Comparison of ENCODE assay signal across 8 mouse cellular contexts in genomic region chr2:165992270-165993172, GRCm38 (mm10). TPM values are rescaled to one million over a fixed set of nuclear protein-coding genes. Genes with fewer than 3 reads are reported as not detected.
DNase-seq lines count a peak whose midpoint lies in the region; ATAC-seq and TF ChIP-seq lines count a peak whose summit lies in the region.

Gene Ncoa3 (plus strand): TSS chr2:165992636.

- H3K9me3 ChIP-seq in CH12.LX (replicated peaks; ENCODE audit: low read length) = peaks cover 4% of the 10 kb centered on the region
- H3K9me3 ChIP-seq in forebrain, embryonic 13.5 days (replicated peaks) = no peaks in the 10 kb centered on the region
- no peaks in the 10 kb centered on the region for H3K9me3 ChIP-seq in liver, postnatal 0 days (ENCODE audit: low read length)
- H3K9me3 ChIP-seq in neural tube, embryonic 14.5 days (ENCODE audit: control insufficient read depth, low read length) = no peaks in the 10 kb centered on the region

- H3K79me2 ChIP-seq in CH12.LX (replicated peaks; ENCODE audit: control insufficient read depth, extremely low read depth, insufficient read depth, poor library complexity, severe bottlenecking) = peaks cover 45% of the 10 kb centered on the region

- in situ Hi-C loops in CH12.LX (cut with MboI; ENCODE audit: low pct_ligation_motif_present, low pct_unique_long_range_greater_than_20kb, low sequenced_read_pairs) = no loop called here

- TF ChIP-seq EP300 in CH12.LX (IDR thresholded peaks at IDR 0.05; ENCODE audit: low read length) = 0 out of 2 replicates have a peak, but pooled peaks have one; percentile 13
- no peak for TF ChIP-seq EP300 in liver, postnatal 0 days (IDR thresholded peaks at IDR 0.05; ENCODE audit: low read depth)

- peaks cover 0 to 7% of the 10 kb centered on the region in 2 experiments for H3K36me3 ChIP-seq in CH12.LX (replicated peaks in 1 of 2; ENCODE audit: control insufficient read depth in 1 of 2, insufficient read depth in 1 of 2, low read length in 1 of 2)
- peaks cover 3% of the 10 kb centered on the region; the same call in 1 of the 2 replicates for H3K36me3 ChIP-seq in forebrain, embryonic 13.5 days (ENCODE audit: poor library complexity, severe bottlenecking)
- H3K36me3 ChIP-seq in liver, postnatal 0 days (replicated peaks; ENCODE audit: insufficient read depth, low read length) = no peaks in the 10 kb centered on the region
- no peaks in the 10 kb centered on the region for H3K36me3 ChIP-seq in neural tube, embryonic 14.5 days (ENCODE audit: control insufficient read depth, insufficient read depth, low read length)

- peak within 1 kb of the TSS; percentile 86 to 99 (median 98) for H3K4me3 ChIP-seq in CH12.LX (replicated peaks in 1 of 3; ENCODE audit: low read depth in 2 of 3, low read length in 2 of 3, poor library complexity in 1 of 3)
- H3K4me3 ChIP-seq in forebrain, embryonic 13.5 days = peak within 1 kb of the TSS; percentile 94
- H3K4me3 ChIP-seq in liver, postnatal 0 days (ENCODE audit: low read depth, low read length) = peak within 1 kb of the TSS; percentile 95
- peak within 1 kb of the TSS; percentile 81 for H3K4me3 ChIP-seq in neural tube, embryonic 14.5 days (ENCODE audit: low read depth, low read length)

- H3K4me2 ChIP-seq in CH12.LX (ENCODE audit: insufficient read depth, low read depth, poor library complexity, severe bottlenecking) = peak within 1 kb of the TSS; percentile 79
- peak within 1 kb of the TSS; percentile 96 for H3K4me2 ChIP-seq in forebrain, embryonic 13.5 days
- peak within 1 kb of the TSS; percentile 94 for H3K4me2 ChIP-seq in liver, postnatal 0 days (ENCODE audit: low read depth, low read length)
- peak within 1 kb of the TSS; percentile 83 for H3K4me2 ChIP-seq in neural tube, embryonic 14.5 days (ENCODE audit: low read depth, low read length)

- H3K27ac ChIP-seq in CH12.LX (ENCODE audit: insufficient read depth, low read depth) = peak within 1 kb of the TSS; percentile 62
- H3K27ac ChIP-seq in forebrain, embryonic 13.5 days = peak within 1 kb of the TSS; percentile 77
- H3K27ac ChIP-seq in liver, postnatal 0 days (ENCODE audit: low read depth) = peak within 1 kb of the TSS; percentile 80
- peak within 1 kb of the TSS; percentile 85 for H3K27ac ChIP-seq in neural tube, embryonic 14.5 days (ENCODE audit: low read depth, low read length)

- peak within 1 kb of the TSS; percentile 95 for H3K9ac ChIP-seq in CH12.LX (ENCODE audit: insufficient read depth, low read depth)
- H3K9ac ChIP-seq in forebrain, embryonic 13.5 days = peak within 1 kb of the TSS; percentile 95
- peak within 1 kb of the TSS; percentile 97 for H3K9ac ChIP-seq in liver, postnatal 0 days (replicated peaks)
- peak within 1 kb of the TSS; percentile 89 for H3K9ac ChIP-seq in neural tube, embryonic 14.5 days (replicated peaks; ENCODE audit: low read depth, low read length)

- intact Hi-C loops in heart, postnatal 10 days (cut with DNase I) = loop anchor here (5.0 kb wide), 1 partner anchor 55 kb away; no protein-coding TSS in a partner anchor

- peak; percentile 95 for TF ChIP-seq POLR2A in CH12.LX (IDR thresholded peaks at IDR 0.05; ENCODE audit: low read depth, low read length)

- no peak for TF ChIP-seq RAD21 in CH12.LX (IDR thresholded peaks at IDR 0.05; ENCODE audit: low read depth, low read length)

- H3K27me3 ChIP-seq in CH12.LX (replicated peaks) = no peaks in the 10 kb centered on the region
- no peaks in the 10 kb centered on the region for H3K27me3 ChIP-seq in forebrain, embryonic 13.5 days
- H3K27me3 ChIP-seq in liver, postnatal 0 days (ENCODE audit: insufficient read depth, low read length) = 0 out of 2 replicates have a peak, but pooled peaks cover 3% of the 10 kb centered on the region
- H3K27me3 ChIP-seq in neural tube, embryonic 14.5 days (ENCODE audit: control insufficient read depth, insufficient read depth, low read length) = no peaks in the 10 kb centered on the region

- peak; percentile 98 for ATAC-seq in forebrain, embryonic 13.5 days
- ATAC-seq in liver, postnatal 0 days = peak; percentile 99
- peak; percentile 91 for ATAC-seq in neural tube, embryonic 14.5 days (ENCODE audit: low read depth)

- WGBS in forebrain, embryonic 13.5 days = 4% methylated on average over 68 of the region's 103 CpGs
- WGBS in large intestine, adult 2 months = 1% methylated on average over 98 of the region's 103 CpGs
- 1% methylated on average over 88 of the region's 103 CpGs for WGBS in liver, postnatal 0 days (ENCODE audit: insufficient replicate concordance)
- WGBS in neural tube, embryonic 14.5 days = 3% methylated on average over 72 of the region's 103 CpGs

- TF ChIP-seq CTCF in CH12.LX (conservative IDR thresholded peaks at IDR 0.05 in 1 of 2, IDR thresholded peaks at IDR 0.05 in 1 of 2; ENCODE audit: low read depth in 2 of 2, low read length in 2 of 2) = no peak
- TF ChIP-seq CTCF in liver, postnatal 0 days (IDR thresholded peaks at IDR 0.05; ENCODE audit: low read depth) = no peak

- dilution Hi-C loops in CH12.LX (cut with MboI; ENCODE audit: extremely low pct_ligation_motif_present, extremely low pct_unique_long_range_greater_than_20kb, low sequenced_read_pairs) = no loop called here

- DNase-seq in CH12.LX (ENCODE audit: extremely low read depth) = peak; percentile 86
- DNase-seq in c-Kit-positive CD71-positive TER-119-positive erythroid progenitor cells, embryonic 14.5 days (ENCODE audit: low spot score) = peak; percentile 88
- DNase-seq in heart, postnatal 10 days = peak; percentile 94
- DNase-seq in large intestine, adult 2 months (ENCODE audit: low read depth, low spot score) = peak; percentile 64
- DNase-seq in liver, postnatal 0 days = peak; percentile 94
- DNase-seq in testis, postnatal 10 days (ENCODE audit: low spot score) = peak; percentile 97

- peaks cover 0 to 32% of the 10 kb centered on the region in 2 experiments; a peak in 3 of 4 replicates for H3K4me1 ChIP-seq in CH12.LX (ENCODE audit: control insufficient read depth in 1 of 2, insufficient read depth in 2 of 2)
- H3K4me1 ChIP-seq in forebrain, embryonic 13.5 days = peaks cover 17% of the 10 kb centered on the region
- 0 out of 2 replicates have a peak, but pooled peaks cover 9% of the 10 kb centered on the region for H3K4me1 ChIP-seq in liver, postnatal 0 days (ENCODE audit: insufficient read depth)
- H3K4me1 ChIP-seq in neural tube, embryonic 14.5 days (ENCODE audit: control insufficient read depth, insufficient read depth, low read length) = peaks cover 8% of the 10 kb centered on the region

TF ChIP-seq in CH12.LX, 34 proteins besides CTCF, POLR2A, EP300 and RAD21 (continues in another document):
- TF ChIP-seq TCF12 (IDR thresholded peaks at IDR 0.05; ENCODE audit: low read depth, low read length) (peak; percentile 82), PAX5 (IDR thresholded peaks at IDR 0.05; ENCODE audit: low read length) (no peak), SMC3 (IDR thresholded peaks at IDR 0.05; ENCODE audit: low read depth, low read length) (no peak; the same call in none of the 2 replicates), MAX (IDR thresholded peaks at IDR 0.05; ENCODE audit: low read length) (no peak; the same call in 1 of the 2 replicates), MYC (IDR thresholded peaks at IDR 0.05; ENCODE audit: low read depth, low read length) (no peak), NELFE (IDR thresholded peaks at IDR 0.05; ENCODE audit: low read depth, low read length) (peak; percentile 97), CHD1 (IDR thresholded peaks at IDR 0.05; ENCODE audit: low read depth, low read length) (no peak; the same call in 1 of the 2 replicates), NRF1 (IDR thresholded peaks at IDR 0.05; ENCODE audit: low read depth, low read length) (peak; percentile 59; the same call in 1 of the 2 replicates), IRF4 (IDR thresholded peaks at IDR 0.05; ENCODE audit: low read depth, low read length) (peak; percentile 3; the same call in 1 of the 2 replicates), ZKSCAN1 (IDR thresholded peaks at IDR 0.05; ENCODE audit: borderline replicate concordance, low read depth, low read length) (no peak), E2F4 (IDR thresholded peaks at IDR 0.05; ENCODE audit: insufficient replicate concordance, low read depth, low read length) (no peak), USF2 (conservative IDR thresholded peaks at IDR 0.05; ENCODE audit: low read depth, low read length) (no peak), BHLHE40 (IDR thresholded peaks at IDR 0.05; ENCODE audit: low read depth, low read length) (peak; percentile 12; the same call in 1 of the 2 replicates), USF1 (IDR thresholded peaks at IDR 0.05; ENCODE audit: low read depth, low read length) (no peak), UBTF (IDR thresholded peaks at IDR 0.05; ENCODE audit: low read depth, low read length) (peak; percentile 79; the same call in 1 of the 2 replicates), ELF1 (IDR thresholded peaks at IDR 0.05; ENCODE audit: low read depth, low read length) (peak; percentile 61), KAT2A (IDR thresholded peaks at IDR 0.05; ENCODE audit: insufficient replicate concordance, low read length) (peak; percentile 85; the same call in 1 of the 2 replicates), ZNF384 (IDR thresholded peaks at IDR 0.05; ENCODE audit: low read depth, low read length) (no peak), ETS1 (conservative IDR thresholded peaks at IDR 0.05; ENCODE audit: low read depth, low read length) (no peak), JUN (IDR thresholded peaks at IDR 0.05; ENCODE audit: insufficient read depth, low read depth, low read length) (no peak), POLR2AphosphoS2 (IDR thresholded peaks at IDR 0.05; ENCODE audit: low read depth, low read length) (peak; percentile 60; the same call in 1 of the 2 replicates), TBP (conservative IDR thresholded peaks at IDR 0.05; ENCODE audit: low read depth, low read length) (0 out of 2 replicates have a peak, but pooled peaks have one; percentile 25), RCOR1 (conservative IDR thresholded peaks at IDR 0.05; ENCODE audit: low read depth, low read length) (no peak), MAFK (IDR thresholded peaks at IDR 0.05; ENCODE audit: insufficient replicate concordance, low read length) (no peak; the same call in 1 of the 2 replicates), MEF2A (IDR thresholded peaks at IDR 0.05; ENCODE audit: borderline replicate concordance, low read depth, low read length) (peak; percentile 51; the same call in 1 of the 2 replicates)

RNA-seq across cellular contexts. Expression of gene Ncoa3, which starts in this region (rescaled TPM):
- total RNA-seq in CH12.LX (2012; rRNA removed) (17.1 and 19.0 TPM in 2 replicates), CH12.LX (2014; rRNA removed) (11.3 and 13.4 TPM in 2 replicates)
- polyA plus RNA-seq in CH12.LX (2012; ENCODE audit: insufficient read length, low read depth) = 21.0 and 21.9 TPM in 2 replicates
- 9.1 and 9.7 TPM in 2 replicates for polyA plus RNA-seq in forebrain, embryonic 13.5 days (2015; fragmentation: Nextera tagmentation; extraction: Ambion mirVana)
- 10 to 100 TPM; 27.6 to 28.4 TPM for total RNA-seq in heart, postnatal 10 days (2021)
- 19.6 and 27.8 TPM in 2 replicates for polyA plus RNA-seq in large intestine, adult 2 months (2012; rRNA removed)
- polyA plus RNA-seq in liver, postnatal 0 days (2015; fragmentation: Nextera tagmentation; extraction: Ambion mirVana) = 3.3 and 3.9 TPM in 2 replicates
- 17.1 and 18.5 TPM in 2 replicates for polyA plus RNA-seq in neural tube, embryonic 14.5 days (2014; fragmentation: Nextera tagmentation; extraction: Ambion mirVana)

Comparison
In these comparisons a context has a peak if more than half of its experiments do, and no peak if none do; other contexts are left out.
1. Peak in every context shown above with its lines: DNase-seq, ATAC-seq, H3K4me3 ChIP-seq and H3K27ac ChIP-seq.